Mouse (Mus musculus) liver, embryonic 14.5 days (tissue): ENCODE data around the gene Ldhb. TPM values are rescaled to one million over a fixed set of nuclear protein-coding genes. Genes with fewer than 3 reads are reported as not detected.

ENCODE experiments used
- ATAC-seq: fragments of 200-750 bp; cut with Nextera tagmentation; 2 replicates; pipeline ENCODE4 v1.8.0; 2017; ENCODE audit warnings: moderate number of reproducible peaks, mild to moderate bottlenecking, moderate library complexity; ENCODE audit not compliant: insufficient read depth
- DNase-seq, 3 experiments: peaks; one replicate each; pipeline ENCODE4 v3.0.0-alpha.2; 2012 to 2013; ENCODE audit warnings: low read depth in 3 of 3, low spot score in 3 of 3
- H3K27ac ChIP-seq: fragments of 300-500 bp; sonication (generic); 2 replicates; pipeline ENCODE4 v1.5.1; 2014; ENCODE audit warnings: moderate library complexity, mild to moderate bottlenecking, control low read depth, inconsistent platforms
- H3K27me3 ChIP-seq: fragments of 300-500 bp; sonication (generic); 2 replicates; pipeline ENCODE4 v1.6.1; 2014; ENCODE audit warnings: mild to moderate bottlenecking, low read length, moderate library complexity; ENCODE audit not compliant: control insufficient read depth, insufficient read depth
- H3K36me3 ChIP-seq: fragments of 300-500 bp; sonication (generic); replicated peaks from 2 replicates; pipeline ENCODE4 v1.6.1; 2014; ENCODE audit warnings: low read depth; ENCODE audit not compliant: control insufficient read depth, insufficient read depth
- H3K4me1 ChIP-seq, 2 experiments: fragments of 200-500 bp in 1 of 2; fragments of 300-500 bp in 1 of 2; sonication (generic) in 1 of 2; replicated peaks; 2 replicates each; pipeline ENCODE4 v1.6.1; 2012 to 2014; ENCODE audit warnings: antibody characterized with exemption in 1 of 2, inconsistent platforms in 1 of 2, low read length in 1 of 2; ENCODE audit not compliant: control insufficient read depth in 2 of 2, insufficient read depth in 2 of 2
- H3K4me2 ChIP-seq: fragments of 300-500 bp; sonication (generic); 2 replicates; pipeline ENCODE4 v1.6.1; 2014; ENCODE audit warnings: low read depth, mild to moderate bottlenecking, control low read depth, moderate library complexity
- H3K4me3 ChIP-seq, 2 experiments: fragments of 200-500 bp in 1 of 2; fragments of 300-500 bp in 1 of 2; sonication (generic) in 1 of 2; 2 replicates each; pipeline ENCODE4 v1.5.1; 2012 to 2014; ENCODE audit warnings: low read depth in 2 of 2, low read length in 2 of 2, mild to moderate bottlenecking in 2 of 2, control low read depth in 1 of 2, inconsistent platforms in 1 of 2, moderate library complexity in 1 of 2; ENCODE audit not compliant: insufficient read depth in 1 of 2
- H3K9ac ChIP-seq: fragments of 300-500 bp; sonication (generic); replicated peaks from 2 replicates; pipeline ENCODE4 v1.6.1; 2014; ENCODE audit warnings: mild to moderate bottlenecking, control low read depth, moderate library complexity
- H3K9me3 ChIP-seq: fragments of 300-500 bp; sonication (generic); 2 replicates; pipeline ENCODE4 v1.6.1; 2016; ENCODE audit warnings: low read length, mixed read lengths; ENCODE audit not compliant: control insufficient read depth
- CTCF ChIP-seq: IDR thresholded peaks from 2 replicates; pipeline ENCODE4 v1.5.1; 2016; ENCODE audit warnings: antibody characterized with exemption, low read depth, control low read depth
- EP300 ChIP-seq: IDR thresholded peaks from 2 replicates; pipeline ENCODE4 v1.6.1; 2016; ENCODE audit warnings: antibody characterized with exemption, low read depth
- WGBS: fragments of 180-500 bp; shearing (Covaris S2); extraction: QIAGEN DNeasy Blood & Tissue Kit; methylation state at CpG from one replicate; pipeline ENCODE4 v1.1.7; 2014; ENCODE audit not compliant: insufficient replicate concordance; 5-methylcytosine and 5-hydroxymethylcytosine counted together
- polyA plus RNA-seq, 2 experiments: library from polyadenylated mRNA; depleted of rRNA in 1 of 2; stranded (reverse) in 1 of 2; unstranded in 1 of 2; fragments of >200 nt; fragmentation: Nextera tagmentation in 1 of 2; extraction: Ambion mirVana in 1 of 2; gene quantifications; 2 replicates each; pipeline versions ENCODE4 v1.2.1 to v1.2.3; 2012 to 2014

Gene Ldhb
- polyA plus RNA-seq, 2 experiments, result 16.0 to 20.8 TPM

DNA sequence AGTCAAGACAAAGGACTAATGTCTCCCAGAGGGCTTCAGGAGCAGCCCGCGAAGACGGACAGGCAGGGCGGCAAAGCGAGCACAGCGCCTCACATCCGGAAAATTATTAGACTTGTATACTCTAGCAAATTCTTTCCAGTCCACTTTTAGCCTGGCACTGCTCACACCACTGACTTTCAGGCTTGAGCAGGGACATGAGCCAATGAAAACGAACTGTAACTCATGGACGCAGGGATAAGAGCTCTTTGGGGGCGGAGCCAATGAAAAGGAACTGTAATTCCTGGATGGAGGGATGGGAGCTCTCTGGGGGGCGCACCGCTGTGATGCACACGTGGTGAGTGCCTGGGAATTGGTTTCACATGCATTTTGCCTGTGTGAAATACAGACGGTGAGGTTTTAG, 37.4 kb upstream of the Ldhb start:
- H3K9me3 ChIP-seq, result no peaks in the 10 kb centered on the region
- no peaks in the 10 kb centered on the region for H3K36me3 ChIP-seq
- no peak overlapping the region for H3K9ac ChIP-seq
- H3K4me3 ChIP-seq, result no peak overlapping the region
- ATAC-seq (no peak), DNase-seq (no peak)
- H3K4me1 ChIP-seq, result 0 out of 4 replicates have a peak, but pooled peaks cover 0 to 2% of the 10 kb centered on the region in 2 experiments
- WGBS, result 57% methylated on average over 14 of the region's 14 CpGs
- H3K27me3 ChIP-seq, result no peaks in the 10 kb centered on the region
- no peak overlapping the region for H3K4me2 ChIP-seq
- TF ChIP-seq EP300, result no peak
- no peak for TF ChIP-seq CTCF
- no peak overlapping the region for H3K27ac ChIP-seq

DNA sequence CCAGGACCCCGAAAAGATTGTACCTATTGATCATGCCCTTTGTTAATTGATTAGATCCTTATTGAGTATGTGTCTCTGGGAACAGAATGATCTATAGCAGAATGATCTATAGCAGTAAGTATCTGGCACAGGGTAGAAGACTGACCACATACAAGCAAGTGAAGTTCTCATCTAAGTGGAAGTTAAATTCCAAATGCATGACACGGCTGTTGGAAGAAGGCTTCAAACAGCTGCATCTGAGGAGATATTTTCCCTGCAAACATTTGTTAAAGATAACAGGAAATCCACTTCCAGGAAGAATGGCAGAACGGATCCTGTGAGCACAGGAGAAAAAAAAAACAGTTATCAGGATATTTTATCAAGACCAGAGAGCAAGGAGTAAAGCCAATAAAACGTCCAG, 35.9 kb upstream of the Ldhb start:
- WGBS, result 40% methylated on average over 4 of the region's 4 CpGs
- Histone ChIP-seq H3K4me3 (no peak overlapping the region), H3K9me3 (no peaks in the 10 kb centered on the region), H3K9ac (no peak overlapping the region), H3K27ac (no peak overlapping the region), H3K4me2 (no peak overlapping the region), H3K4me1 (peaks cover 0 to 3% of the 10 kb centered on the region in 2 experiments; a peak in 1 of 4 replicates), H3K27me3 (no peaks in the 10 kb centered on the region), H3K36me3 (no peaks in the 10 kb centered on the region)
- ATAC-seq (no peak), DNase-seq (no peak)
- TF ChIP-seq EP300, result no peak
- TF ChIP-seq CTCF, result no peak

DNA sequence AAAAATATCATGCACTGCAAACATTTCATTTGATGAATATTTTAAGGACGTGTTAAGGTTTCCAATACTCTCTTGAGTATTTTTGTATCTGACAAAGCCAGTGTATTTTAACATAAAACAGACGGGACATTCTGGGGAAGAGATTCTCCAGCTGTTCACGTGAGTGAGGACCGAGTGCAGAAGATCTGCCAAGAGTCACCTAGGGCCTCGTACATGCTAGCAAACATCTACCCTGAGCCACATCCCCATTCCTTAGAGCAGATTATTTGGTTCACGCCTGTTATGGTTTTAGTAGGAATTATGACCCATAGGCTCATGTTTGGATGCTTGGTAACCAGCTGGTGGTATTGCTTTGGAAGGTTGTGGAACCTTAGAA, 35.0 kb upstream of the Ldhb start:
- H3K9me3 ChIP-seq, result no peaks in the 10 kb centered on the region
- ATAC-seq, result no peak
- H3K4me3 ChIP-seq, result no peak overlapping the region
- no peak for TF ChIP-seq CTCF
- TF ChIP-seq EP300, result no peak
- no peak overlapping the region for H3K9ac ChIP-seq
- WGBS, result 58% methylated on average over 6 of the region's 6 CpGs
- no peaks in the 10 kb centered on the region for H3K36me3 ChIP-seq
- no peaks in the 10 kb centered on the region for H3K27me3 ChIP-seq
- DNase-seq, result no peak
- H3K27ac ChIP-seq, result no peak overlapping the region
- H3K4me2 ChIP-seq, result no peak overlapping the region
- peaks cover 0 to 3% of the 10 kb centered on the region in 2 experiments; a peak in 2 of 4 replicates for H3K4me1 ChIP-seq

DNA sequence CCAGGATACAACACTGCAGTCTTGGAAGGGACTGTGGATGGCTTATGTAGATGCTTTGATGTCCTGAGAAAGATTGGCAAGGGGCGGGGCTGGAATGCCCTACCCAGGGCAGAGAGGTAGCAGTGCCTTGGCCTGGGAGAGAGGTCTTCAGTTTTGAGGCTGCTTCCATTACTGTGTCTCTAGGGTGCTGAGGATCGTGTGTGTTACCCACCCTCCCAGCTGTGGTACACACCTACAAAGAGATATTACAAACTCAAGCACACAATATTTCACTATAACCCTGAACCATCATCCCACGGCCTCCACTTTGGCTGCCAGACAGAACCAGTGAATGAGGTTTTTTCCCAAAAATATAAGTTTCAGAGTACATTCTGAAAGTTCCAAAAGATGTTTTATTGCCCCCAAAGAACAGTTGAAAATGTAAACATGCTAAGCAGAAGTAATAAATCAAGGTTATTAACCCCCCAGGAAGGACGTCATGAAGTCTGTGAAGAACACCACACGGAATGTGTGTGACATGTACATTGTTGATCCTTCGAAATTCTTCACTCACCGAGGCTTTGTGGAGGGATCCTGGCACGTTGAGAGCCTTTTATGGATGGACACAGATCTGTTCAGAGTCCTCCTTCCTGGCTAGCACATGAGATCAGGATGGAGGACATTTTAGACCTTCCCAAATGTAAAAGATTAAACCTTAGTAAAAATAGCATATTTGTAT, 34.5 kb upstream of the Ldhb start:
- Histone ChIP-seq H3K9ac (no peak overlapping the region), H3K9me3 (no peaks in the 10 kb centered on the region), H3K4me3 (no peak overlapping the region), H3K4me2 (no peak overlapping the region), H3K4me1 (peaks cover 0 to 3% of the 10 kb centered on the region in 2 experiments; a peak in 2 of 4 replicates), H3K27me3 (no peaks in the 10 kb centered on the region), H3K36me3 (no peaks in the 10 kb centered on the region), H3K27ac (no peak overlapping the region)
- 56% methylated on average over 8 of the region's 8 CpGs for WGBS
- no peak for DNase-seq
- no peak for ATAC-seq
- no peak for TF ChIP-seq CTCF
- no peak for TF ChIP-seq EP300

- Histone ChIP-seq H3K4me1 (peaks cover 0 to 3% of the 10 kb centered on the region in 2 experiments; a peak in 2 of 4 replicates), H3K4me3 (no peak overlapping the region), H3K27me3 (no peaks in the 10 kb centered on the region), H3K4me2 (no peak overlapping the region), H3K36me3 (no peaks in the 10 kb centered on the region), H3K9ac (no peak overlapping the region), H3K9me3 (no peaks in the 10 kb centered on the region), H3K27ac (no peak overlapping the region)
- ATAC-seq (no peak), DNase-seq (no peak)
- no peak for TF ChIP-seq CTCF
- no peak for TF ChIP-seq EP300
- WGBS, result 66% methylated on average over 10 of the region's 10 CpGs
These were observed 32.9 kb upstream of the Ldhb start for GRCm38 (mm10) chr6:142540561-142541160.
